Mouse (Mus musculus) left cerebral cortex, postnatal 25 days (tissue): ENCODE measurements around the gene Saal1. TPM values are rescaled to one million over a fixed set of nuclear protein-coding genes. Genes with fewer than 3 reads are reported as not detected.
"Not testable (repeated sequence)": the region's sequence is repeated elsewhere in the genome, so short reads cannot be mapped to it uniquely, and the experiment has no call there.

Experiments used
- DNase-seq, 2 experiments: peaks; one replicate each; pipeline ENCODE4 v3.0.0; 2022; ENCODE audit warnings: low spot score in 2 of 2, mixed read lengths in 1 of 2
- intact Hi-C: fragments of 180-260 bp; cut with DNase I; formaldehyde crosslinking; loops from one replicate; pipeline ENCODE4 v1.15.1; 2025
- total RNA-seq, 2 experiments: library from RNA; stranded (reverse); gene quantifications; 2 replicates each; pipeline ENCODE4 v1.2.3; 2021

Gene Saal1
- total RNA-seq, result 1 to 10 TPM; 8.0 TPM

DNA sequence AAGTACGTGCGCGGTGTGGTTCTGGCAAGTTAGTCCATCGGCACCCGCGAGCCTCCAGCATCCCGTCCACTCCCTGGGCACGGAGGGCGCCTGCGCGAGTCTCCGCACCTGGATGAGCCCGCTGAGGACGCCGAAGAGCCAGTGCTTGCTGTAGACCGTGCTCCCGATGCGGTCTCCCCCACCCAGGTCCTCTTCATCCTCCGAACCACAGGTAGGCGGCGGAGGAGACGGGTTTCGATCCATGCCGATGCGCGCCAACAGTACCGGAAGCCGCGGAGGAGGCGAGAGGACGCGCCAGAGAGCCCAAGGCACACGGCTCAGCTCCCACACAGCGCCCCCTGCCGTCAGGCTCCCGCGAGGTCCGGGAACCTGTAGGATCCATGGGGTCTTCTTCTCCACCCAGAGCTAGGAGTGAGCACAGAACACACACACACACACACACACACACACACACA lies at the start of gene Saal1:
Gene Saal1, minus strand, starts transcription at position 291 of the 455 bp plus-strand sequence.
- intact Hi-C loops, result loop anchor here (2.0 to 10.0 kb wide), 2 partner anchors 72 to 316 kb away; partner anchors contain the start of genes Kcnc1 and Sergef
- DNase-seq, result peak; percentile 77 to 82

GRCm38 (mm10) chr7:46751490-46751889 lies 41.0 kb upstream of the Saal1 start, which contains the start of gene Saa2:
Gene Saa2, plus strand, starts transcription at chr7:46751790.
- DNase-seq, result no peak
- intact Hi-C loops, result no loop called here

DNA sequence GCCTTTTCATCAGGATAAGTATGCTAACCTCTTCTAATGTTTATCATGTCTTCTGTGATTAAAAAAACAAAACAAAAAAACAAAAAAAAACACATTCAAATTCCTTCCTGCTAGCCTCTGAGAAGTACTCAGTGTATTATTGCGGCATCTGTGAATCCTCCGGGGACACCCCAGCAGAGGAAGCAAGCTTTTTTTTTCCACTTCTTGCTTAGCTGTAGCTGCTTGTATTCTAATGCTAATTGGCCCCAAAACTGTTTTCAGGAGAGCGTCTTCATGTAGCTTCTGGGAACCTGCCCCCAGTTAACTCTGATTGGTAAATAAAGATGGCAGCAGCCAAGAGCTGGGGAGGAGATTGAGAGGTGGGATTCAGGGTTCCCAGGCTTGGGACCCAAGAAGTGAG lies 38.0 kb upstream of the Saal1 start:
- no peak for DNase-seq
- intact Hi-C loops, result no loop called here

- intact Hi-C loops, result no loop called here
- DNase-seq, result no peak
These were observed 35.9 kb upstream of the Saal1 start for GRCm38 (mm10) chr7:46746381-46746780.

- no peak for DNase-seq
- intact Hi-C loops, result no loop called here
These were observed 35.3 kb upstream of the Saal1 start for GRCm38 (mm10) chr7:46745816-46746215.

DNA sequence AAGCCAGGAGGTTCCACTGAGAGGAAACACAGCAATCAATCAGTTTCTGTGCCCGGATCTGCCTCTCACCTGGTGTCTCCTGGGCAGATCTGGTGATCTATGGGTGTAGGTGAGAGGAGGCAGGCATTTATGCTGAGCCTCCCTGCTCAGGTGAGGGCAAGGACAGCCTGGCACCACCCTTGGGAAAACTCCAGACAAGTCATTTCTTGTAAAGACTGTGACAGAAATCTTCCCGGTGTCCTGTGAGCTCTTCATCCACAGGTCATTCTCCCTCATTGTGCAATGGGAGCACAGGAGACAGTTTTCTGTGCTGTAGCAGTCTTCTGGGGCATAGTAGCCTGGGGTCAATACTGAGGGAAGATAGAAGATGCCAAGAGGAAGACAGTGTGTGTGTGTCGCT lies 32.4 kb upstream of the Saal1 start, which contains the start of gene Saa1:
Gene Saa1, minus strand, starts transcription at position 101 of the 400 bp plus-strand sequence.
- intact Hi-C loops, DNase-seq: not testable (repeated sequence)

DNA sequence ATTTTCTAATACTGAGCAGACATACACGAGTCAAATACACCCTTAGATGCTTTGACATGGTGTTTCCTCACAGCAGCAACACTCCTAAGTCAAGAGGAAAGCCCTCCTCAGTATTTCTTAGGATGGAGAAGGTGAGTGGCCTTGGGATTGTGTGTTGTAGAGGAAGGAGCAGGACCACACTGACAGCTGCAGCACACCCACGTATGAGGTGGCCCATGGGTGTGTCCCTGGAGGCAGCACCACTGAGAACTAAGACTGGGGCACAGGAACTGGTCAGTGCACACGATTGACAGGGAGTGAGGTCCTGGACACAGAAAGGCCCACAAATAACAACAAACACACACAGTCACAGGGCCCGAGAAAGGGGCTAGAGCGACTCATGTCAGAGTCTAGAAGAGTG lies 29.6 kb upstream of the Saal1 start:
- intact Hi-C loops, DNase-seq: not testable (repeated sequence)

GRCm38 (mm10) chr7:46738561-46739460 lies 28.3 kb upstream of the Saal1 start:
- intact Hi-C loops, result no loop called here
- DNase-seq, result no peak

DNA sequence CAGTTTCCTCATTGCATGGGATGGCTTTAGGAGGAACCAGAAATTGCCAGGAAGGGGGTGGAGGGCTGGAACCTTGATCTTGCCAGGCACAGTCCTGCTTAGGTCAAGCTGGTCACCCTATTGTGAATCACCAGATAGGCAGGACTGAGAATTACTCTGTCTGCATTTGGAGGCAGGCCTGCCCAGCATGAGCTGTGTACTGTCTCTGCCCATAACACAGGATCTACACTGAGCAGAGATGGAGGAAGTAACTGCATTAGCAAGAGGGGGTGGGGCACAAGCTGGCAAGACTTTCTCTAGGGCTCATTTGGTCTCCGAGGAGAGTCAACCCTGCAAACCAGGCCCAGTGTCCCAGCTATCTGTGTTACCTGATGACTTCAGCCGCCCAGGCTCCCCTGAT lies 24.5 kb upstream of the Saal1 start:
- no peak for DNase-seq
- intact Hi-C loops, result no loop called here

GRCm38 (mm10) chr7:46732458-46732857 lies 22.0 kb upstream of the Saal1 start, which contains the start of gene Saa4:
Gene Saa4, minus strand, starts transcription at chr7:46732603.
- intact Hi-C loops, result no loop called here
- no peak for DNase-seq

DNA sequence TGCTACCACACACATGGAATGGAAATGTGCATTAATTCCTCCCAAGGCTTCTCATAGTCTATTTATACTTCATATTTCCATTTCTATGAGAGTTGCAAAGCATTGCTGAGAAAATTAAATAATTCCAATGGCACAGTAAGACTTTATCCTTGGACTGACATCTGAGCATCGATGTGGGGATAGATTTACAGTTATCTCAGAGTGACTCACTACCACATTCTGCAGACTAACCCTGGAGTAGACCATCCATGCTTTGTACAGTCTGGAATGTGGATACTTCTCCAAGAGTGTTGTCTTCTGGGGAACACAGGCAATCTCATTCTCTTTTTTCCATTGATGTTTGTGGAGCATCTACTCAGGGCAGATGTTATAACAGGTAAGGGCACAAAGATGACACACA lies 17.1 kb upstream of the Saal1 start:
- intact Hi-C loops, result no loop called here
- DNase-seq, result peak in 1 of 2 experiments; percentile 24

- peak in 1 of 2 experiments; percentile 54 for DNase-seq
These were observed 13.9 kb upstream of the Saal1 start for GRCm38 (mm10) chr7:46724396-46724795.

DNA sequence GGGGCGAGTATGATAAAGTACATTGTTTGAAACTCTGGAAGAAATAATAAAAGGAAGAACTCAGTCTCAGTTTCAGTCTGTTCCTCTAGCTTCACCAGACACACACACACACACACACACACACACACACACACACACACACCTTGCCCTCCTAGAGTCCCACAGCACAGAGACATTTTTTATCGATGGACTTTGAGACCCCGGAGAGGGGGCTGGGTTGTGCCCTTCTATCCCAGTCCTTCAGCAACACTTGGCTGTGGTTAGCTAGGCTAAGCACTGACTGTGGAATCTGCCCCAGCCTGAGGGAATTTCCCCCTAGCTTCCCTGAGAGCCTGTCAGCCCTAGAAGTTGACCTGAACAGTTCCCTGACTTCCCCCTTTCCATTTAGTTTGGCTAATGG lies 13.4 kb upstream of the Saal1 start:
- intact Hi-C loops, result no loop called here
- no peak for DNase-seq

More at GRCm38 (mm10) chr7:46724396-46724795, 13.9 kb upstream of the Saal1 start:
- intact Hi-C loops, result no loop called here

GRCm38 (mm10) chr7:46723354-46723753 lies 12.9 kb upstream of the Saal1 start:
- DNase-seq, result no peak

GRCm38 (mm10) chr7:46720460-46720859 lies 10.0 kb upstream of the Saal1 start:
- DNase-seq, result peak in 1 of 2 experiments; percentile 23
- intact Hi-C loops, result no loop called here

More at GRCm38 (mm10) chr7:46723354-46723753, 12.9 kb upstream of the Saal1 start:
- intact Hi-C loops, result no loop called here

DNA sequence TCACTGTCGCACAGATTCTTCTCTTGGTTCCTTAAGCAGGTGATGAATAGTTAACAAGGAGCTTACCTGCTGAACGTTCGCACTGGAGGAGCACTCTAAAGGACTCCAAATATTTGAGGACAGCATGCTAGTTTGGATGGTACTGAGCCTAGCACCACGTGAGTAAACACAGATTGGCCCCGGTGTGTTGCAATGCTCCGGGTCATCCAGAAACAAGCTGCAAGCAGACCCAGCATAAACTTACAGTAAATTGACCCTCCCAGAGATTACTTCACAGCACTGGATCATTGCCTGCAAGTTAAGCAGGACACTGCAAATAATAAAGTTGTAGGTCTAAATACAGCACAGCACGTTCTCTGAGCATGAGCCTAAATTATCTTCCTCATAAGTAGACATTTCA lies 9.0 kb upstream of the Saal1 start:
- DNase-seq, result no peak
- intact Hi-C loops, result loop anchor here (10.0 kb wide), 1 partner anchor 325 kb away; the partner anchor contains the start of gene Kcnc1

- intact Hi-C loops, result loop anchor here (10.0 kb wide), 1 partner anchor 324 kb away; the partner anchor contains the start of gene Kcnc1
- DNase-seq, result peak in 1 of 2 experiments; percentile 11
These were observed 8.3 kb upstream of the Saal1 start for GRCm38 (mm10) chr7:46718591-46719270.

- DNase-seq, result peak; percentile 19 to 20
- intact Hi-C loops, result loop anchor here (10.0 kb wide), 1 partner anchor 322 kb away; the partner anchor contains the start of gene Kcnc1
These were observed 6.4 kb upstream of the Saal1 start for GRCm38 (mm10) chr7:46716897-46717296.

DNA sequence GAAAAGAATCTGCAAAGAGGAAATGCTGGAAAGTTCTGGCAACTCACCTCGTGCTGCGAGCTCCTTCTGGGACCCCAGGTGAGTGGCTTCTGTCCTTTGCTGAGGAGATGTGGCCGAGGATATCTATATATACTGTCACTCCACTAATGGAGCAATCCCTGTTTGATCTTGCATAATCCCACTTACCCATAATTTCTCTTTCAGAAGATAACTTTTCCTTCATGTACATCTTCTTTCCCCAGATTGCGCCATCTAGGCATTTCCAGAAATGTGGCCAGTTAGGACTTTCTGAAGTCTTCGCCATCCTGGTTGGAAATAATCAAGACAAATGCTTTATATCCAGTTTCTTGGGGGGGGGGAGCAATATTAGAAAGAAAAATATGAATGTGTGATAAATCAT lies 5.1 kb upstream of the Saal1 start, which contains the start of gene Saa3:
Gene Saa3, minus strand, starts transcription at position 101 of the 400 bp plus-strand sequence.
- intact Hi-C loops, result loop anchor here (10.0 kb wide), 1 partner anchor 321 kb away; the partner anchor contains the start of gene Kcnc1
- DNase-seq, result no peak

DNA sequence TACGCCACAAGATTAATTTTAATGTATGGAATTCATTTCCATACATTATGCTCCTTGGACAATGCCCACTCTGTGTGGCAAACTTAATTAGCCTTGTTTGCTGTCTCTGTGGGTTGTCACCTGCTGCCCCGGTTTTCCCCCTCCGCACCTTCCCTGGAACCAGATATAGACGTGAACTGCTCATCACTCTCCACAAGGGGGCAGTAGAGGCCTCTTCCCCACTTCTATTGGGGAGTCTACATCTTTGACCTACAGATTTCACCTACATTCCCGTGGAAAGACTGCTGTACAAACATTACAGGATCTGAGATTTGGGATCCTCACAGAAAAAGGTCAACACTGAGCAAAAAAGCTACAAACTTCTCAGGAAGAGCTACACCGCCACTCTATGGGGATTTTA lies 4.0 kb upstream of the Saal1 start:
- DNase-seq, result peak; percentile 60 to 67
- intact Hi-C loops, result loop anchor here (1.0 to 10.0 kb wide), 2 partner anchors 57 to 320 kb away; partner anchors contain the start of gene Kcnc1
